Mouse (Mus musculus): ENCODE results near the gene Gm2000.

DNA sequence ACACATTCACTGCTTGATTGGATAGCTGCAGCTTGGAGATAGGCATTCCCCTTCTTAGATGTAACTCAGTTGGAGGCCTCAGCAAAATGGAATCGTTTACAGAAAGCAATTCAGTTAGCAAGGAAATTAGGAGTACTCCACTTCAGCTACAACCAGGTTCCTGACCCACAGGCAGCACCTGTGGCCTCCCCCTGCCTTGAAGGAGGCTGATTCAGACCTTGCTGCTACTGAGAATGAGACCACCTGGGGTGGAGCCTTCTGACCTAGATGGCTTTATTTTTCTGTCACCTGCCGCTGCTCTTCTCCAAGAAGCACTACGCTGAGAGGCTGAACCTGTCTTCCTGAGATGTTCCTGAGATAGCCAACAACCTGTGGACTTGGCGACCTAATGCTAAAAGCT lies 42.7 kb downstream of the Gm2000 start:
- TF ChIP-seq CHD2 (IDR thresholded peaks at IDR 0.05; ENCODE audit: low read depth, low read length) (no peak), ZC3H11A (IDR thresholded peaks at IDR 0.05; ENCODE audit: borderline replicate concordance, low read depth, low read length) (no peak), MAFK (IDR thresholded peaks at IDR 0.05; ENCODE audit: insufficient read depth, low read depth, low read length) (no peak), ZNF384 (IDR thresholded peaks at IDR 0.05; ENCODE audit: low read depth, low read length) (no peak)

Data from ES-E14 (cell line).